Mouse (Mus musculus) cerebellum, adult 2 months (tissue): ENCODE measurements at regions not wholly inside any gene's neighbourhood (a gene's known extent, or its start where the extent isn't known, plus 50 kb on each side); places are given as distances from the start of the nearest gene placed in this dataset.

Experiments
- CTCF ChIP-seq: fragments of 200-500 bp; IDR thresholded peaks from 2 replicates; pipeline ENCODE4 v1.5.1; 2011; ENCODE audit warnings: low read depth, mild to moderate bottlenecking, control low read depth, low read length, moderate library complexity, borderline replicate concordance; ENCODE audit not compliant: insufficient read depth
- POLR2A ChIP-seq: fragments of 200-500 bp; IDR thresholded peaks from 2 replicates; pipeline ENCODE4 v1.6.1; 2011; ENCODE audit warnings: low read length, control low read depth, borderline replicate concordance; ENCODE audit not compliant: insufficient read depth

GRCm38 (mm10) chr12:59539788-59540187, 320.3 kb upstream of the Fbxo33 start:
- TF ChIP-seq CTCF (no peak), POLR2A (no peak)
